Mouse (Mus musculus): Measurements from ENCODE around the gene Pdcd1lg2. TPM values are rescaled to one million over a fixed set of nuclear protein-coding genes. Genes with fewer than 3 reads are reported as not detected.
A peak's percentile ranks its signal among the peaks of the same experiment; 100 is the strongest.

The Pdcd1lg2 gene
- total RNA-seq, 4 experiments from 2014 or later, result not detected

DNA sequence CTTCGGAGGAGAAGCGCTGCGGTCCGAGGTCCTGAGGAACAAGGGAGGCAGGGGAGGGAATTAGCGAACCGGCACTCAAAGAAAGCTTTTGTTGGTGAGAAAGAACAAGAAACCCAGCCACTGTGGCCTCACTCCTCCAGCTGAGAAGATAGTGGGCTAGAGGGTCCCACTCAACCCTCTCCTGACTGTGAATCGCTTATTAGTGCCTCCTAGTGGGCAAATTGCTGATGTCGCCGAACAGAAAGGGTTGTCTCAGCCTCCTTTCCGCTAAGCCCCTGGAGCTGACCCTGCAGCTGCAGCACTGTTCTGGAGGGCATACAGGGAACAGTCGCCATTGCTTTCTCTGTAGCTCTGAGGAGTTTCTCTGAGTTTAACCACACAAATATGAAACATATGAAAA lies 90.4 kb downstream of the Pdcd1lg2 start:
- DNase-seq, result no peak

DNA sequence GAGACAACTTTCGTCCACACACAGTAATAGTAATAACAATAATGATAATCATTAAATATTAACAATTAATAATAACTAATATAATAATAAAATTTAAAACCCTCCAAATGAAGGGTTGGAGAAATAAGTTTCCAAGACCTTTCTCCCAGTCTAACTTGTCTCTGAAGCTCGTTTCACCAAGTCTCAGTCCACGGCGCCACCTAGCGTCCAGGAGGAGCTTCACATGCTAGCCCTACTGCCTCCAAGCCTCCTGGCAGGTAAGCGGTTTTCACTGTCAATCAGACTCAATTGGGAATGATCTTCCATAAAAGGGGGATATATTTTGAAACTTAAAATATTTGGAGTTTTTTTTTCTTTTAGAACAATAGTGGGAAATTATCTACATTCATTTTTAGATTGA lies 90.8 kb downstream of the Pdcd1lg2 start:
- peak; percentile 66 for DNase-seq

DNA sequence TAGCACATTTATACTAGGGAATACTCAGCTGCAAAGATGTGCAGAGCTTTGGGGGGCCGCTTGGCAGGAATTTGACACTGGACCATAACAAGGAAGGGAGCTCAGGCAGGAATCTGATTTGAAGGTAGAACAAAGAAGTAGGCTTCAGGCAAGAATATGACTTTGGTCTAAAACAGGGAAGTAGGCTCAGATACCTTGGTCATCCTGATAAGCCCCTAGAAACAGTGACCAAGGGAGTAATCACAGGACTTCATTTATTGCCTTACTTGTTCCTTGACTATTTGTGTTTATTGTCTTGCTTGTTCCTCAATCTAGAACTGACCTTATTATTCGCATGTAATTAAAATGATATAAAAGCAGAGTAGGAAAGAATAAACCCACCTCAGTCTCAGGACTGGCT lies 93.4 kb downstream of the Pdcd1lg2 start:
- no peak for DNase-seq

DNA sequence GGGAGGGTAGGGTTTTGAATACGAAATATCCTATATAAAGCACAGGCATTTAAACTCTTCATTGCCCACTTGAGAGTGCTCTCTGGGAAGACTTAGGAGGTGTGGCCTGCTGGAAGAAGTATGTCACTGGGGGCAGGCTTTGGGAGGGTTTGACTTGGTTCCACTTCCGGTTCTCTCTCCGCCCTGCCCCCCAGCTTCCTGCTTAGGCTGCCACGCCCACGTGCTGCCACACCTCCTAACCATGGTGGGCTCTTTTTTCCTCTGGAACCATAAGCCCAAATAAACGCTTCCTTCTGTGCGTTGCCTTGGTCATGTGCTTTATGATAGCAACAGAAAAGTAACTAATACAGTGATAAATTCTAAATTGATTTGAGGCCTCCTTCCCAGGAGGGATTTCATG lies 94.9 kb downstream of the Pdcd1lg2 start:
- no peak for DNase-seq

DNA sequence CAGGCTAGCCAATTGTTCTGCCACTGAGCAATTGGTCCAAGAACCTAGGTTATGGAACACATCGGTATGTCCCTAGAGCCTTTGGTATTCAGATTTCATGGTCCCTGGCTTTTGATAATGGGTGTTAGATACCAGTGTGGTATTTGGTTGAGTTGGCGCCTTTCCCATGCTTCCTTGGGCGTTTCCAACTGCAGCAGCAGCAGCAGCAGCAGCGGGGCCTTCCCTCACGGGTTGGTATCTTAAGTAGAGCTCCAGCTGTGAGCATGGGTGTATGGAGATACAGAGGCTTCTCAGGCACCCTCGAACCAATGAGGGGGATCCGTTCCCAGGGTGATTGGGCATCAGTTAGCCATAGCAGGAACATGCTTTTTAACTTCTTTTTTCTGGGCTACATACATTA lies 97.5 kb downstream of the Pdcd1lg2 start:
- DNase-seq, result no peak

- DNase-seq, result no peak
Measured at GRCm38 (mm10) chr19:29509857-29510256, 99.1 kb downstream of the Pdcd1lg2 start.

- no peak for DNase-seq
Measured at GRCm38 (mm10) chr19:29511826-29512225, 101.1 kb downstream of the Pdcd1lg2 start.

GRCm38 (mm10) chr19:29513111-29513766 lies 102.5 kb downstream of the Pdcd1lg2 start:
- DNase-seq, result no peak

DNA sequence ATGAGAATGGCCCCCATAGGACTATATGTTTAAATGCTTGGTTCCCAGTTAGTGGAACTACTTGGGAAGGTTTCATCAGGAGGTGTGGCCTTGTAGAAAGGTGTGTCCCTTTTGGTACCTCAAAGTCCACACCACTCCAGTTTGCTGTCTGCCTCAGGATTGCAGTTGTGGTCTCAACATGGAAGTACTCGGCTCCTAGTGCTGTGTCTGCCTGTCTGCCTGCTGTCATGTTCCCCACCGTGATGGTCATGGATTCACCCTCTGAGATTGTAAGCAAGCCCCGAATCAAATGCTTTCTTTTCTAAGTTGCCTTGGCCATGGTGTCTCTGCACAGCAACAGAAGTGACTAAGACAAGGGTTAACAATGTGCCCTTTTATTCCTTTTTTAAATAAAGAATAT lies 103.4 kb downstream of the Pdcd1lg2 start:
- DNase-seq, result no peak

GRCm38 (mm10) chr19:29515386-29515785 lies 104.7 kb downstream of the Pdcd1lg2 start:
- no peak for DNase-seq

DNA sequence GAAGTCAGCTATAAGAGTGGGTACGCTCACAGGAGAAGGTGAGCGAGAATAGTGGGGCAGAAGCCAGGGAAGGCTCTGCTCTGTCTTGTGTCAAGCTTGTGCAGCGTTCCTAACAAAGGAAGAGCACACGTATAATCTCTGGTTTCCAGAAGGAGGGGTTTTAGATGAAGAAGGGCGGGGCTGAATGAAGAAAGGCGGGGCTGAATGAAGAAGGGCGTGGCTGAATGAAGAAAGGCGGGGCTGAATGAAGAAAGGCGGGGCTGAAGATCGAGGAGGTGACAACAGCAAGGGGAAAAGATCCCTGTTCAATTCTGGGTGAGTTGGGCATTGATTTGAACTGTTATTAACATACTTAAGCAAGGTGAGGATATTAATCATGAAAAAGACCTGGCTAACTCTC lies 105.3 kb downstream of the Pdcd1lg2 start:
- no peak for DNase-seq

DNA sequence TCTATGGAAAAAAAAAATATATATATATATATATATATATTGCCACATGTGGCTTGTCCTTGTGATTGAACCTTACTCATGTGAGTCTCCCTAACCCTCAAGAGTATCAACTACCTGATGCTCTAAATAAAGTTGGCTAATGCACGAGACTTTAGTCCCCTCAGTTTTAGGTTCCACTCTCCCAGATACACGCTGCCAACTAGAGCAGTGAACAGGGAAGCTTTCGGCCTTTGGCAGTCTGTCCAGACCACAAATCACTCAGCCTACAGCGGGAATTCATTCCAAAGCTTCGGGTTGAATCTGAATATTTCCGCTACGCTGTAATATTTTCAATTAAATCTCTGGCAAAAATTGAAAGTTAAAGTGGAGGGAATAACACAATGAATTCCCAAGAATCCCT lies 107.7 kb downstream of the Pdcd1lg2 start:
- DNase-seq, result no peak

DNA sequence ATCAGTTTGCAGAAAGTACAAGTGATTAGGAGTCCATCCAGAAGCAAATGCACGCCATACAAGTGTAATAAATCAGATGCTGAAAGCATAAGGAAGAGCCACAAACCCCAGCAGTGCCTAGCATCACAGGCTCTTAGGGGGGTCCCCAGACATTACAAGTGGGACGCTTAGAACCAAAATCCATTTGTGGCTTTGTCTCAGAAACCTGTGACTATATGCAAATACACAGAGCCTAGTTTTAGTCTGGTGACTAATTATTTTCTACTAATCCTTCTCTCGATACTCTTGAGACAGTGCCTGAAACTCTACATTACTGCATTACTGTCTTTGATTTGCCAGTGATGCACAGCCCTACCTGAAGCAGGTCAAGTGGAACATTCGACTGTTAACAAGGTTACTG lies 108.2 kb downstream of the Pdcd1lg2 start:
- DNase-seq, result no peak

Other genes starting within 250 kb of the Pdcd1lg2 start
- 10 to 100 TPM; 20.9 to 24.8 (median 22.8) TPM for gene Jak2, start 159.1 kb upstream of the Pdcd1lg2 start, total RNA-seq (2022)
- 1 to 10 TPM in 1 of 4 experiments, under 1 TPM in 2, not detected in 1; 0.42 to 1.5 (median 0.71) TPM for gene Insl6, start 85.6 kb upstream of the Pdcd1lg2 start, total RNA-seq (2022)
- gene Rln1, start 76.2 kb upstream of the Pdcd1lg2 start, total RNA-seq (2022), result not detected
- gene Plgrkt, start 43.5 kb upstream of the Pdcd1lg2 start, total RNA-seq (2022), result 10 to 100 TPM; 47.6 to 88.0 (median 75.4) TPM
- gene Cd274, start 43.5 kb upstream of the Pdcd1lg2 start, total RNA-seq (2022), result 1 to 10 TPM; 4.1 to 9.4 (median 7.3) TPM
- gene Ric1, start 111.4 kb downstream of the Pdcd1lg2 start, total RNA-seq (2022), result 10 to 100 TPM; 27.0 to 31.7 (median 29.5) TPM
- 10 to 100 TPM; 50.7 to 68.4 (median 58.3) TPM for gene Ermp1, start 237.5 kb downstream of the Pdcd1lg2 start, total RNA-seq (2022)